Mouse (Mus musculus): ENCODE measurements around the gene Abca15. TPM values are rescaled to one million over a fixed set of nuclear protein-coding genes. Genes with fewer than 3 reads are reported as not detected.

The Abca15 gene
- polyA plus RNA-seq, 1 experiment from 2014 or later, result not detected

DNA sequence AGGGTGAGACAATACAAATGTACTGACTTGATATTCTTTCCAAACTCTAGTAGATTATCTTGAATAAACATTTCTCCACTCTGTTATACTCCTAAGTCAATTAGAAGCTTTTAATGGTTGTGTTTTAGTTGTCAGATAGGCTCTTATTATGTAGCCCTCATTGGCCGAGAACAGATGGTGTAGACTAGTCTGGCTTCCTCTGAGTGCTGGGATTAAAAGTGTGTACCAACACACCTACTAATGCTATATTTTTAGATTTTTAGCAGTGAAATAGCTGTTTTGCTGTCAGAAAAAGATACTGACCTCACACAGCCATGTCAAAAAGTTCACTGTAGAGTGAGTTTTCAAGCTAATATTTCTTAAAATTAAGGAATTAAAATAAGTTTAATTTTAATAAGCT lies 83.9 kb downstream of the Abca15 start:
- DNase-seq (ENCODE audit: low spot score) (no peak), ATAC-seq (replicated peaks; ENCODE audit: low FRiP score, low TSS enrichment, low read depth) (no peak)
- WGBS, result 74% methylated on average over 1 of the region's 1 CpGs
- Histone ChIP-seq H3K27me3 (replicated peaks; ENCODE audit: control insufficient read depth, insufficient read depth, low read length) (no peaks in the 10 kb centered on the region), H3K4me2 (ENCODE audit: low read length) (no peak overlapping the region), H3K27ac (ENCODE audit: low read depth) (no peak overlapping the region), H3K4me1 (replicated peaks; ENCODE audit: control insufficient read depth, insufficient read depth, low read length) (no peaks in the 10 kb centered on the region), H3K9ac (ENCODE audit: low read length) (no peak overlapping the region), H3K9me3 (ENCODE audit: control insufficient read depth, low read length) (no peaks in the 10 kb centered on the region), H3K36me3 (ENCODE audit: control insufficient read depth, insufficient read depth, low read length) (no peaks in the 10 kb centered on the region), H3K4me3 (ENCODE audit: low read depth, low read length) (no peak overlapping the region)

DNA sequence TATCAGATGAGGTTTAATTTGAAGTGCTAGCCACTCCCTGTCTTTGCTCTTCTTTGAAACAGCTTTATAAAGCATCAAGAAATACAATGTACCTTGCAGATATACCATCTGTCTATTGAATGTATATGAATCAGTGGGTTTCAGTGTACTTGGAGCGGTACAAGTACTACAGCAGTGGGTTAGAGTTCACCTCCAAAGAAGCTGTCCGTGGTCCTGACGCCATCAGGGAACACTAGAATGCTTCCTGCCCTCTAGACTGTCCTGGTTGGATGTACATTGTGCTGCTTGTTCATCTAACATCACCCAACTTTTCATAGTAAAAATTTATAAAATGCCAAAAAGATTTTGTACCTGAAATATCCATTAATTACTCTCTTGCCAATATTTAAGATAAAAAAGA lies 98.2 kb downstream of the Abca15 start:
- Histone ChIP-seq H3K9ac (ENCODE audit: low read length) (no peak overlapping the region), H3K4me1 (replicated peaks; ENCODE audit: control insufficient read depth, insufficient read depth, low read length) (no peaks in the 10 kb centered on the region), H3K4me2 (ENCODE audit: low read length) (no peak overlapping the region), H3K27ac (ENCODE audit: low read depth) (no peak overlapping the region), H3K36me3 (ENCODE audit: control insufficient read depth, insufficient read depth, low read length) (no peaks in the 10 kb centered on the region), H3K4me3 (ENCODE audit: low read depth, low read length) (no peak overlapping the region), H3K9me3 (ENCODE audit: control insufficient read depth, low read length) (no peaks in the 10 kb centered on the region), H3K27me3 (replicated peaks; ENCODE audit: control insufficient read depth, insufficient read depth, low read length) (no peaks in the 10 kb centered on the region)
- 22% methylated on average over 3 of the region's 3 CpGs for WGBS
- ATAC-seq (replicated peaks; ENCODE audit: low FRiP score, low TSS enrichment, low read depth) (no peak), DNase-seq (ENCODE audit: low spot score) (peak; percentile 66)

GRCm38 (mm10) chr7:120431464-120431863 lies 103.0 kb downstream of the Abca15 start:
- Histone ChIP-seq H3K36me3 (ENCODE audit: control insufficient read depth, insufficient read depth, low read length) (no peaks in the 10 kb centered on the region), H3K9ac (ENCODE audit: low read length) (no peak overlapping the region), H3K27me3 (replicated peaks; ENCODE audit: control insufficient read depth, insufficient read depth, low read length) (no peaks in the 10 kb centered on the region), H3K4me2 (ENCODE audit: low read length) (no peak overlapping the region), H3K9me3 (ENCODE audit: control insufficient read depth, low read length) (no peaks in the 10 kb centered on the region), H3K4me1 (replicated peaks; ENCODE audit: control insufficient read depth, insufficient read depth, low read length) (no peaks in the 10 kb centered on the region), H3K27ac (ENCODE audit: low read depth) (no peak overlapping the region), H3K4me3 (ENCODE audit: low read depth, low read length) (no peak overlapping the region)
- ATAC-seq (replicated peaks; ENCODE audit: low FRiP score, low TSS enrichment, low read depth) (no peak), DNase-seq (ENCODE audit: low spot score) (no peak)

Other genes starting within 250 kb of the Abca15 start
- not detected in 2 replicates for gene Dnah3, start 233.4 kb upstream of the Abca15 start, polyA plus RNA-seq (2014; fragmentation: Nextera tagmentation; extraction: Ambion mirVana)
- gene Tmem159, start 226.3 kb upstream of the Abca15 start, polyA plus RNA-seq (2014; fragmentation: Nextera tagmentation; extraction: Ambion mirVana), result 24.8 and 26.9 TPM in 2 replicates
- gene Zp2, start 183.4 kb upstream of the Abca15 start, polyA plus RNA-seq (2014; fragmentation: Nextera tagmentation; extraction: Ambion mirVana), result not detected in 2 replicates
- gene Anks4b, start 154.8 kb upstream of the Abca15 start, polyA plus RNA-seq (2014; fragmentation: Nextera tagmentation; extraction: Ambion mirVana), result 4.5 and 5.2 TPM in 2 replicates
- 1.4 and 1.5 TPM in 2 replicates for gene Crym, start 126.6 kb upstream of the Abca15 start, polyA plus RNA-seq (2014; fragmentation: Nextera tagmentation; extraction: Ambion mirVana)
- gene Abca14, start 124.7 kb upstream of the Abca15 start, polyA plus RNA-seq (2014; fragmentation: Nextera tagmentation; extraction: Ambion mirVana), result 0.08 TPM in 1 of 2 replicates, not detected in the other
- gene Abca16, start 81.0 kb downstream of the Abca15 start, polyA plus RNA-seq (2014; fragmentation: Nextera tagmentation; extraction: Ambion mirVana), result not detected in 2 replicates

Measured in intestine, embryonic 14.5 days (tissue).